Mouse (Mus musculus) stomach, embryonic 16.5 days (tissue): ENCODE results near the gene P2rx3. TPM values are rescaled to one million over a fixed set of nuclear protein-coding genes. Genes with fewer than 3 reads are reported as not detected.

Experiments
- ATAC-seq: fragments of 200-750 bp; cut with Nextera tagmentation; 2 replicates; pipeline ENCODE4 v1.8.0; 2017; ENCODE audit warnings: moderate number of reproducible peaks, moderate TSS enrichment; ENCODE audit not compliant: insufficient read depth, low FRiP score
- H3K27ac ChIP-seq: fragments of 300-500 bp; sonication (generic); 2 replicates; pipeline ENCODE4 v1.5.1; 2014; ENCODE audit warnings: low read length
- H3K27me3 ChIP-seq: fragments of 300-500 bp; sonication (generic); 2 replicates; pipeline ENCODE4 v1.6.1; 2014; ENCODE audit warnings: low read length, control low read depth, mixed read lengths; ENCODE audit not compliant: control insufficient read depth, insufficient read depth
- H3K36me3 ChIP-seq: fragments of 300-500 bp; sonication (generic); 2 replicates; pipeline ENCODE4 v1.6.1; 2014; ENCODE audit warnings: low read length; ENCODE audit not compliant: control insufficient read depth, insufficient read depth
- H3K4me1 ChIP-seq: fragments of 300-500 bp; sonication (generic); 2 replicates; pipeline ENCODE4 v1.6.1; 2014; ENCODE audit warnings: low read length, control low read depth, mixed read lengths; ENCODE audit not compliant: control insufficient read depth, insufficient read depth
- H3K4me2 ChIP-seq: fragments of 300-500 bp; sonication (generic); 2 replicates; pipeline ENCODE4 v1.6.1; 2014; ENCODE audit warnings: low read depth, low read length, mixed read lengths
- H3K4me3 ChIP-seq: fragments of 300-500 bp; sonication (generic); replicated peaks from 2 replicates; pipeline ENCODE4 v1.5.1; 2014; ENCODE audit warnings: mild to moderate bottlenecking, low read length
- H3K9ac ChIP-seq: fragments of 300-500 bp; sonication (generic); 2 replicates; pipeline ENCODE4 v1.6.1; 2014; ENCODE audit warnings: low read length
- H3K9me3 ChIP-seq: fragments of 300-500 bp; sonication (generic); replicated peaks from 2 replicates; pipeline ENCODE4 v1.6.1; 2016; ENCODE audit warnings: low read length, control low read depth; ENCODE audit not compliant: control insufficient read depth
- WGBS: fragments of 180-500 bp; shearing (Covaris S2); extraction: QIAGEN DNeasy Blood & Tissue Kit; methylation state at CpG from one replicate; pipeline ENCODE4 v1.1.7; 2014; 5-methylcytosine and 5-hydroxymethylcytosine counted together
- polyA plus RNA-seq: library from polyadenylated mRNA; unstranded; fragments of >200 nt; fragmentation: Nextera tagmentation; extraction: Ambion mirVana; gene quantifications from 2 replicates; pipeline ENCODE4 v1.2.1, GENCODE M21; 2015

P2rx3 gene
- polyA plus RNA-seq, 1 experiment from 2014 or later = 1.6 TPM

DNA sequence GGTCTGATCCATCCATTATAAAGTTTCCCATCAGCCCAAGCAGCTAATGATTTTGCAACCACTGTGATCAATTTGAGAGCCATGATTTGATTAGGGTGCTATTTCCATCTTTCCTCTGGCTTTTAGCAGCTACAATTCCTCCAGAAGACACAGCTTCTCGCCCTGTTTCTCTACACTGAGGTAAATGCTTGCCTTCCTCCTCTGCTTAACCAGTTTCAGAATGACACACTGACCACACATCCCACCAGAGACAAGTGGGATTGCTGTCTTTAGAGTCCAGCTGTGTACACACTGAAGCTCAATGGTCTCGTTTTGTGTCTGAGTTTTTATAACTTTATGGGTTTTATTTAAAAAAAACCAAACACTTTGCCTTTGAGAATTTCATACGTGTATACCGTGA, 84.6 kb downstream of the P2rx3 start:
- Histone ChIP-seq H3K4me3 (no peak overlapping the region), H3K4me1 (no peaks in the 10 kb centered on the region), H3K4me2 (no peak overlapping the region), H3K27ac (no peak overlapping the region), H3K36me3 (peaks cover 3% of the 10 kb centered on the region; the same call in 1 of the 2 replicates), H3K9me3 (no peaks in the 10 kb centered on the region), H3K27me3 (no peaks in the 10 kb centered on the region), H3K9ac (no peak overlapping the region)
- no peak for ATAC-seq
- WGBS = 64% methylated on average over 4 of the region's 4 CpGs

DNA sequence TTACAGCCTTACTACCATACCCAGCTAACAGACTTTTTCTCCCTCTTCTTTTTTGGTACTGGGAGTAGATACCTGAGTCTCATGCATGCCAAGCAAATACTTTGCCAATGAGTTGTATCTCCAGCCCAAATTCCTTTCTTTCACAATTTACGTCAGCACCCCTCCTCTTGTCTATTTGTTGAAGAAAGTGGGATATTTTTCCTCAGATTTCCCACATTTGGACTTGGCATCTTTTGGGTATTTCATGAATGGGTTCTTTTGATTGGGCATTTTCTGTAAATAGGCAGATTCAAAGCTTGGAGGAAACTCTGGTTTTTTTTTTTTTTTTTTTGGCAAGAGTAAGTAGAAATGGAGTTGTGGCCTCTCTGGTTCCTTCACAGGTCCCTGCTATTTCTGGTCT, 85.0 kb downstream of the P2rx3 start:
- 84% methylated on average over 1 of the region's 1 CpGs for WGBS
- Histone ChIP-seq H3K9me3 (no peaks in the 10 kb centered on the region), H3K4me2 (no peak overlapping the region), H3K4me1 (no peaks in the 10 kb centered on the region), H3K9ac (no peak overlapping the region), H3K27ac (no peak overlapping the region), H3K36me3 (peaks cover 3% of the 10 kb centered on the region; the same call in 1 of the 2 replicates), H3K4me3 (no peak overlapping the region), H3K27me3 (no peaks in the 10 kb centered on the region)
- no peak for ATAC-seq

DNA sequence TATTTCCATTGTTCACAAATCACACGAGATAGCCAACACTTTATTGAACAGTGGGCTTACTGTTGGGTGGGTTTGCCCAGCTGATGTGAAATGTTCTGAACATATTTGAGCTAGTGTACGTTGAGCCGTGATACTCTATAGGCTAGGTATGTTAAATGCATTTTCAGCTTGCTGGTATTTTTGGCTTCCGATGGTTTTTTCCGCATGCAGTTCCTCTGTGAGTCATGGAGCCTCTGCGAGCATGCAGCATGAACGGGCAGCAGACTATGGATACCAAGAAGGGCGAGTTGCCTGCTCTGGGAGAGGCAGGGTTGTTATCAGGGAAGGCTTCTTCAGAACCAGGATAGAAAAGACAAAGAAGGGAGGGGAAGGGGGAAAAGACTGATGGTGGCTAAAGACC, 86.2 kb downstream of the P2rx3 start:
- no peak for ATAC-seq
- H3K4me3 ChIP-seq = no peak overlapping the region
- no peaks in the 10 kb centered on the region for H3K9me3 ChIP-seq
- H3K27me3 ChIP-seq = no peaks in the 10 kb centered on the region
- H3K36me3 ChIP-seq = peaks cover 3% of the 10 kb centered on the region; the same call in 1 of the 2 replicates
- no peak overlapping the region for H3K4me2 ChIP-seq
- no peaks in the 10 kb centered on the region for H3K4me1 ChIP-seq
- no peak overlapping the region for H3K27ac ChIP-seq
- no peak overlapping the region for H3K9ac ChIP-seq
- 89% methylated on average over 8 of the region's 8 CpGs for WGBS

DNA sequence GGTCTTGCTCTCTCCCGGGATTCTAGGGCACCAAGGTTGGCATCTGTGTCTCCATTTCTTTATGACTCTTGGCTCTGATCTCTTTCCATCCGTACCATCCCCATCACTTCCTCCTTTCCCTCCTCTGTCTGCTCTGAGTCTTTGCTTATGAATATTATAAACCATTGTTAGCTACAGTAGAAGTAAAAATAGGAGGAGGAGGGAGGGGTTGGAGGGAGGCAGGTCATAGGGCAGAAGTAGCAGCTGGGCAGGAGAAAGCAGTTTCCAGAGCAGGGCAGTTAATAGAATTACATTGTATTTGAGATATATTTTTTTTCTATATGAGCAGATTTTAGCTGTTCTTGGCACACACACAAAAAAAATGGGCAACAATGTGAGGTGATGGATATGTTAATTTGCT, 88.5 kb downstream of the P2rx3 start:
- no peak for ATAC-seq
- 70% methylated on average over 2 of the region's 2 CpGs for WGBS
- Histone ChIP-seq H3K4me1 (no peaks in the 10 kb centered on the region), H3K9ac (no peak overlapping the region), H3K9me3 (no peaks in the 10 kb centered on the region), H3K27ac (no peak overlapping the region), H3K36me3 (peaks cover 3% of the 10 kb centered on the region; the same call in 1 of the 2 replicates), H3K4me2 (no peak overlapping the region), H3K4me3 (no peak overlapping the region), H3K27me3 (no peaks in the 10 kb centered on the region)

Other genes with a start within 250 kb of the P2rx3 start
- 67.7 and 68.9 TPM in 2 replicates for gene Ube2l6, start 238.6 kb downstream of the P2rx3 start, polyA plus RNA-seq
- 0.42 and 1.7 TPM in 2 replicates for gene Smtnl1, start 214.8 kb downstream of the P2rx3 start, polyA plus RNA-seq
- 36.7 and 45.6 TPM in 2 replicates for gene Timm10, start 210.5 kb downstream of the P2rx3 start, polyA plus RNA-seq
- 20.8 TPM in 2 replicates for gene Slc43a1, start 198.6 kb downstream of the P2rx3 start, polyA plus RNA-seq
- 0.37 TPM in 1 of 2 replicates, not detected in the other for gene Rtn4rl2, start 150.8 kb downstream of the P2rx3 start, polyA plus RNA-seq
- gene Slc43a3, start 100.9 kb downstream of the P2rx3 start, polyA plus RNA-seq = 37.3 and 41.9 TPM in 2 replicates
- gene Prg2, start 57.0 kb downstream of the P2rx3 start, polyA plus RNA-seq = 2.2 and 2.4 TPM in 2 replicates
- 0.28 TPM in 1 of 2 replicates, not detected in the other for gene Prg3, start 49.2 kb downstream of the P2rx3 start, polyA plus RNA-seq
- 211 and 239 TPM in 2 replicates for gene Ssrp1, start 228 bp downstream of the P2rx3 start, polyA plus RNA-seq
- 66.9 and 81.6 TPM in 2 replicates for gene Tnks1bp1, start 10.6 kb upstream of the P2rx3 start, polyA plus RNA-seq
- 75.8 and 81.7 TPM in 2 replicates for gene Aplnr, start 98.8 kb upstream of the P2rx3 start, polyA plus RNA-seq
- gene Lrrc55, start 159.7 kb upstream of the P2rx3 start, polyA plus RNA-seq = 3.0 and 4.2 TPM in 2 replicates